Mouse (Mus musculus) lung, postnatal 0 days (tissue): ENCODE measurements around the gene Kcne4.

Experiments used
- CTCF ChIP-seq: IDR thresholded peaks from 2 replicates; pipeline ENCODE4 v1.5.1; 2016; ENCODE audit warnings: antibody characterized with exemption, mild to moderate bottlenecking
- EP300 ChIP-seq: IDR thresholded peaks from 2 replicates; pipeline ENCODE4 v1.6.1; 2016; ENCODE audit warnings: antibody characterized with exemption, mild to moderate bottlenecking, control low read depth

- TF ChIP-seq EP300: no peak
- TF ChIP-seq CTCF: no peak
Measured at GRCm38 (mm10) chr1:78820176-78820575, 3.6 kb downstream of the Kcne4 start.
